Mouse (Mus musculus) midbrain, postnatal 0 days (tissue): ENCODE results near the gene Bcas3. TPM values are rescaled to one million over a fixed set of nuclear protein-coding genes. Genes with fewer than 3 reads are reported as not detected.

Experiments used
- ATAC-seq: fragments of 200-750 bp; cut with Nextera tagmentation; 2 replicates; pipeline ENCODE4 v1.8.0; 2017; ENCODE audit warnings: moderate number of reproducible peaks, mild to moderate bottlenecking, moderate TSS enrichment, moderate library complexity; ENCODE audit not compliant: low FRiP score
- DNase-seq: peaks from one replicate; pipeline ENCODE4 v3.0.0-alpha.2; 2015; ENCODE audit warnings: low spot score
- H3K27ac ChIP-seq: fragments of 300-500 bp; sonication (generic); 2 replicates; pipeline ENCODE4 v1.5.1; 2014; ENCODE audit warnings: low read depth, mild to moderate bottlenecking, low read length, mixed read lengths
- H3K27me3 ChIP-seq: fragments of 300-500 bp; sonication (generic); 2 replicates; pipeline ENCODE4 v1.6.1; 2014; ENCODE audit warnings: low read length, control low read depth, mixed read lengths; ENCODE audit not compliant: insufficient read depth
- H3K36me3 ChIP-seq: fragments of 300-500 bp; sonication (generic); 2 replicates; pipeline ENCODE4 v1.6.1; 2014; ENCODE audit warnings: low read length, control low read depth, mixed read lengths; ENCODE audit not compliant: insufficient read depth
- H3K4me1 ChIP-seq: fragments of 300-500 bp; sonication (generic); 2 replicates; pipeline ENCODE4 v1.6.1; 2014; ENCODE audit warnings: mild to moderate bottlenecking, control low read depth, antibody characterized with exemption, low read length, mixed read lengths; ENCODE audit not compliant: insufficient read depth
- H3K4me2 ChIP-seq: fragments of 300-500 bp; sonication (generic); 2 replicates; pipeline ENCODE4 v1.6.1; 2014; ENCODE audit warnings: low read depth, mild to moderate bottlenecking, low read length, mixed read lengths; ENCODE audit not compliant: poor library complexity, severe bottlenecking
- H3K4me3 ChIP-seq: fragments of 300-500 bp; sonication (generic); 2 replicates; pipeline ENCODE4 v1.5.1; 2014; ENCODE audit warnings: low read depth, mild to moderate bottlenecking, low read length, moderate library complexity
- H3K9ac ChIP-seq: fragments of 300-500 bp; sonication (generic); replicated peaks from 2 replicates; pipeline ENCODE4 v1.6.1; 2014; ENCODE audit warnings: mild to moderate bottlenecking, low read length, moderate library complexity, mixed read lengths; ENCODE audit not compliant: poor library complexity, severe bottlenecking
- H3K9me3 ChIP-seq: fragments of 300-500 bp; sonication (generic); 2 replicates; pipeline ENCODE4 v1.6.1; 2016; ENCODE audit warnings: low read length, control low read depth
- CTCF ChIP-seq: IDR thresholded peaks from 2 replicates; pipeline ENCODE4 v1.5.1; 2016; ENCODE audit warnings: antibody characterized with exemption, mild to moderate bottlenecking
- WGBS: fragments of 180-500 bp; shearing (Covaris S2); extraction: QIAGEN DNeasy Blood & Tissue Kit; methylation state at CpG from one replicate; pipeline ENCODE4 v1.1.7; 2014; 5-methylcytosine and 5-hydroxymethylcytosine counted together
- polyA plus RNA-seq: library from polyadenylated mRNA; unstranded; fragments of >200 nt; fragmentation: Nextera tagmentation; extraction: Ambion mirVana; gene quantifications from 2 replicates; pipeline ENCODE4 v1.2.1, GENCODE M21; 2015
- total RNA-seq: library from RNA; depleted of rRNA; stranded (reverse); fragments of >200 nt; gene quantifications from 2 replicates; pipeline ENCODE4 v1.2.3, GENCODE M21; 2014

Bcas3 gene
- total and polyA plus RNA-seq, 2 experiments from 2014 or later = 28.4 to 34.7 TPM

DNA sequence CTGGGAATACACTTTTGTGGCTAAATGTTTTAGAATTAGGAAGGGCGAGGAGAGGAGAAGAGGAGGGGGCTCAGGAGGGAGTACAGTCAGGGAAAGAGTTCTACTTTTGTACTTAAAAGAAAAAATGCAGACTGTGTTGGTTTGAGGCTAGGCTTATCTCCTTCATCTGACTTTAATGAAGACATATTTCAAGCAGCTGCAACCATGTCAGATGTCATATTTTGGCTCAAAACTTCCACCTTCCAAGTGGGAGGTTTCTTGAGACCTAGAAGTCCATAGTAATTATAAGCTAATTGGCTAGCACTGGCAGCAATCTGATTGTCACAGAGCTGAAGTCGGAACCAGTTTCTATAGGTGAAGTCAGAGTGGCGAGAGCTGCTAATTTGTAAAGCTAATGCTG is 384.9 kb downstream of the Bcas3 start:
- ATAC-seq (no peak), DNase-seq (no peak)
- Histone ChIP-seq H3K4me2 (no peak overlapping the region), H3K4me1 (peaks cover 3% of the 10 kb centered on the region; the same call in 1 of the 2 replicates), H3K36me3 (no peaks in the 10 kb centered on the region), H3K27ac (no peak overlapping the region), H3K9me3 (no peaks in the 10 kb centered on the region), H3K27me3 (no peaks in the 10 kb centered on the region; the same call in 1 of the 2 replicates), H3K4me3 (no peak overlapping the region), H3K9ac (no peak overlapping the region)
- TF ChIP-seq CTCF = no peak
- WGBS = 54% methylated on average over 3 of the region's 3 CpGs

DNA sequence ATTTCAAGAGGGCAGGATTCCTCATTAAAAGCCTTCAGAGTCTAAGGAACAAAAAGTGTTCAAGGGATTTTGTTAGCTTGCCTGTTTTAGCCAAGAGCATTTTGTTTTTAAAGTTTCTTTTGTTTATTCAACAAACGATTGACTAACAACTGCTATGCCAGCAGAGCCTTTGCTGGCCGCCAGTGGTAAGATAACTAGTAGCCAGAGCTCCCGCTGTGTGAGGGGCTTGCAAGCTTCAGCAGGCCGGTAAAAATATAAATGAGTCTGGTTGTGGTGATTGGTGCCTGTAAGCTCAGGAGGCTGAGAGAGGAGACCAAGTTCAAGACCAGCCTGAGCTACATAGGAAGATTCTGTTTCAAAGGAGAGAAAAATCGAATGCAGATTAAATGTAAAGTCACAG is 385.6 kb downstream of the Bcas3 start:
- no peaks in the 10 kb centered on the region; the same call in 1 of the 2 replicates for H3K27me3 ChIP-seq
- no peaks in the 10 kb centered on the region for H3K9me3 ChIP-seq
- no peak overlapping the region for H3K4me3 ChIP-seq
- no peak for ATAC-seq
- H3K36me3 ChIP-seq = no peaks in the 10 kb centered on the region
- WGBS = 44% methylated on average over 5 of the region's 5 CpGs
- H3K27ac ChIP-seq = no peak overlapping the region
- no peak overlapping the region for H3K9ac ChIP-seq
- no peak for TF ChIP-seq CTCF
- no peak for DNase-seq
- peaks cover 1% of the 10 kb centered on the region; the same call in 1 of the 2 replicates for H3K4me1 ChIP-seq
- H3K4me2 ChIP-seq = no peak overlapping the region

DNA sequence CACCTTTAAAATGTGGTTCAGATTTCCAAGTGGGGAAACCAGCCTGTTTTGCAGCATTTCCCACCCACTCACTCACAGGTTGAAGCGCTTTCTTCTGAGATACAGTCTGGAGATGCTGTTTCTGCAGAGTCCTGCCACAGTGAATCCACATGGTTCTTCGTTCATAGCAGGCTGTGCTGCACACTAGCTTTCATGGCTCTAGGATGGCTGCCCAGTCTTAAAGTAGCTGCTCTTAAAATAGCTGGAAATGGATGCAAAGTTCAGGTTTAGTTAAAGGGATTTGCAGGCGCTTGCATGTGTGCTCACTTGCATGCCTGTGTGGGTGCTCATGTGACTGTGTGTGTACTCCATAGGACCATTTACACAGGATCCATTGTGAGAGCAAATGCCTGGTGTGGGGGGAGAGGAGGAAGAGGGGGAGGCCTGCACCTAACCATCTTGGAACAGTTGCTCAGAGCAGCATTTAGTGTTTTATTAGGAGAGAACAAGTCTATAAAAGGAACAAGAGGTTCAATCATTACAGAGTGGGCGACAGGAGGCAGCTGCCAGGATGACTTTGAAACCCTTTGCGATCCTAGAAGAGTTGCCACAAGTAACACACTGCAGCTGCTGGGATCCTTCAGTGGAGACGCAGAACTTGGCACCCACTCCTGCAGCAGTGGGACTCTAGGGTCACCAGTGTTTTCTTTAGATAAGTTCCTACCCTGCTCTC is 386.5 kb downstream of the Bcas3 start:
- ATAC-seq (no peak), DNase-seq (no peak)
- Histone ChIP-seq H3K27ac (no peak overlapping the region), H3K4me2 (no peak overlapping the region), H3K9ac (no peak overlapping the region), H3K27me3 (no peaks in the 10 kb centered on the region; the same call in 1 of the 2 replicates), H3K4me1 (no peaks in the 10 kb centered on the region), H3K9me3 (no peaks in the 10 kb centered on the region), H3K36me3 (no peaks in the 10 kb centered on the region), H3K4me3 (no peak overlapping the region)
- TF ChIP-seq CTCF = no peak
- 61% methylated on average over 6 of the region's 6 CpGs for WGBS

DNA sequence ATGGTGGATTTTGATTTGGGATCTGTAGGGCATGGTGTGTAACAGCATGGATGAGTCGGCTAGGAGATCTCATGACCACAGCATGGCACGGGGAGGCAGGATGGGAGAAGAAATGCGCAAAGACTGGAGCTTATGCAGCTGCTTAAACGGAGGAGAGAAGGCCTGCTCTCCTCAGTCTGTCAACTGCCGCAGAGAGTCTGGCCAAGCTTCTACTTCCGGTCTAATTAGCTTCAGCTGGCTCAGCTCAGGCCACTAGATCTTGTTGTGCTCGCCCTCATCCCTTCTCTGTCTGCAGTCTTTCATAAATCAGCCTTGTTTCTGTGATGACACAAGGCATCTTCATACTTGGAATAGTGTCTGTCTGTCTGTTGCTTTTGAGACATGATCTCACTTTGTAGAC is 393.4 kb downstream of the Bcas3 start:
- H3K27ac ChIP-seq = no peak overlapping the region
- H3K27me3 ChIP-seq = no peaks in the 10 kb centered on the region
- H3K4me2 ChIP-seq = no peak overlapping the region
- no peak for TF ChIP-seq CTCF
- no peaks in the 10 kb centered on the region for H3K4me1 ChIP-seq
- H3K36me3 ChIP-seq = no peaks in the 10 kb centered on the region
- no peaks in the 10 kb centered on the region for H3K9me3 ChIP-seq
- no peak for DNase-seq
- no peak overlapping the region for H3K4me3 ChIP-seq
- 77% methylated on average over 7 of the region's 7 CpGs for WGBS
- H3K9ac ChIP-seq = no peak overlapping the region
- no peak for ATAC-seq

DNA sequence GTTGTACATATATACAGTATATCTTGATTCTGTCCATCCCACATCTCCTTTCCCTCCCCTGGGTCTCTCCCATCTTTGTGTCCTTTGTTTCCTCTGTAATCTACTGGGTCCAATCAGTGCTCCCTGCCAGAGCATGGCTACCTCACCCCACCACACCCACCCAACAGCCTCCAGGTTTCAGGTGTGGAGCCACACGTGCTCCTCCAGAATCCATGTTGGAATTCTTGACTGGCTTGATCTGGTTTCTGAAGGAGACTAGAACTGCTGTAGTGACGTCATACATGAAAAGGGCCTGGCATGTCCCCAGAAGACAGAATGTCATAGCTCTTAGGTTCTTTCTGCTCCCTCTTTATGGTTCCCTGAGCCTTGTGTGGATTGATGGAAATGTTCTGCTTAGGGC is 395.9 kb downstream of the Bcas3 start:
- H3K36me3 ChIP-seq = no peaks in the 10 kb centered on the region
- 90% methylated on average over 2 of the region's 2 CpGs for WGBS
- ATAC-seq (no peak), DNase-seq (no peak)
- H3K4me3 ChIP-seq = no peak overlapping the region
- H3K27me3 ChIP-seq = no peaks in the 10 kb centered on the region
- TF ChIP-seq CTCF = no peak
- H3K9me3 ChIP-seq = no peaks in the 10 kb centered on the region
- no peak overlapping the region for H3K27ac ChIP-seq
- H3K4me2 ChIP-seq = no peak overlapping the region
- H3K9ac ChIP-seq = no peak overlapping the region
- H3K4me1 ChIP-seq = no peaks in the 10 kb centered on the region

DNA sequence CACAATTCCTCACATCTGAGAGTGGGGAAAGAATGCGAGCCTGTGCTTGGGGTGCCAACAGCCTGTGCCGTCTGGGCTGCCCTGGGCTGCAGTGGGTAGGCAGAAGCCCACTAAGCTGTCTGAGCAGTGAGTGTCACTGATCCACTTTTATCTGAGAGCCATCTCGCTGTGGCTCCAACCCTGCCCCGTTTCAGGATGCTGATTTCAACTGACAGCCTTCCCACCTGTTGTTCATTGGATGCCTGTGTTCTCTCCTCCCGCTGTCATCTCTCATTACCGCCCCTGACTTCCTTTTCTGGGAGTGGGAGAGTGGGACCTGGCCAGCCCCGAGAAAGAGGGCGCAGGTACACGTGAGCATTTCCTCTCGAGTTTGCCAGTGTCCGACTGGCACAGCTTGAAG is 398.2 kb downstream of the Bcas3 start:
- no peak for ATAC-seq
- Histone ChIP-seq H3K4me1 (no peaks in the 10 kb centered on the region), H3K27ac (no peak overlapping the region), H3K27me3 (no peaks in the 10 kb centered on the region), H3K9me3 (no peaks in the 10 kb centered on the region), H3K4me3 (no peak overlapping the region), H3K36me3 (no peaks in the 10 kb centered on the region), H3K4me2 (no peak overlapping the region), H3K9ac (no peak overlapping the region)
- WGBS = 68% methylated on average over 11 of the region's 11 CpGs
- no peak for DNase-seq
- TF ChIP-seq CTCF = no peak
